Mouse (Mus musculus) NIH3T3 (cell line): ENCODE data around the gene Unc13c.

Experiments used
- DNase-seq: peaks from one replicate; pipeline ENCODE4 v3.0.0-alpha.2; 2012; ENCODE audit warnings: low read depth

Gene Unc13c

DNA sequence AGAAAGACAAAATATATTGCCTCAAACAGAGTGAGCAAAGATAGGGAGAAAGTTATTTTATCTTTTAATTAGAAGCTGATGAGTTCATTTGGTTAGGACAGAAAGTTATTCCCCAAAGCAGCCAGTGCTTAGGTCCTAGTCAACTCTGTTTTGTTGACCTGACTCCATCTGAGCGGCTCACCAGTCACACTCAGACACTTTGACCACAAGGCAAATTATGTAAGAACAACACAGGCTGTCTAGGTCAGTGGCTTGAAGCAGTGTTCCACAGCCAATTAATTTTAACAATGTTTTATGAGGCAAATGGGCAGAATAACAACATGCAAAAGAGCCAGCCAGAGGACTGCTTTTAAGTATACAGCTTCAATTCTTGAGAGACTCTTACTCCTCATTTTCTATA is 343.6 kb downstream of the Unc13c start:
- DNase-seq: no peak

DNA sequence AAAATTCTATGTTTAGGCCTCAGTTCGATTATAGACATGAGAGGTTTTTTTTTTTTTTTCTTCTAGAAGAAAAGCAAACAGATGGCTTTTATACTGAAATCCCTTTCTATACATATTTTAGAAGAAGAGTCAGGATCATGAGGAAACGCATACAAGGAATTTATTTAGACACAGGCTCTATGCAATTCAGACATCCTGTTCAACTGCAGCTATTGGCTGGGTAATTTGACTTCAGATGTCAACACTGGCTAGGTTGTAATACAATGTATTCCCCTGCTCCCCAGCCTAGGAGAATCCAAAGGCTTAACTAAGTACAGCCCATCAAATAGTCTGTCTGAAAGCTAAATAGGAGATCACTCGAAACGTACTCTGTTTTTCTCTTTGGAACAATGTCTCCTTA is 355.9 kb downstream of the Unc13c start:
- DNase-seq: no peak

DNA sequence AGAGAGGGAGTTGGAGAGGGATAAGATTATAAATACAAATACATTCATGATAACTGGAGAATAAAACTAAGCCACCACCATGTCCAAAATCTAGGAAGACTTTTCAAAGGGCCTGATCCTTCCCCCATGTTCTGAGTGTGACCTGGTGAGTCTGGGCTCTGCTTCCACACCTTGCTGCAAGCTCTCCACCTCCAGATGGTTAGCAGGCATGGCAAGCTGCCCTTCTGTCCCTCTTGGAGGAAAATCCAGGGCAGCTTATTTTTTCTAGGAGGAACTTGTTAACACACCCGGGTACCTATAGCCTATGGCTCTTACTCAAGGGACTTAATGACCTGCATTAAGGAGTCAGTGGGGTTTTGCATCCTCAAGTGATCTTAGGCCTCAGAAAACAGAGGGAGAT is 364.8 kb downstream of the Unc13c start:
- DNase-seq: no peak

DNA sequence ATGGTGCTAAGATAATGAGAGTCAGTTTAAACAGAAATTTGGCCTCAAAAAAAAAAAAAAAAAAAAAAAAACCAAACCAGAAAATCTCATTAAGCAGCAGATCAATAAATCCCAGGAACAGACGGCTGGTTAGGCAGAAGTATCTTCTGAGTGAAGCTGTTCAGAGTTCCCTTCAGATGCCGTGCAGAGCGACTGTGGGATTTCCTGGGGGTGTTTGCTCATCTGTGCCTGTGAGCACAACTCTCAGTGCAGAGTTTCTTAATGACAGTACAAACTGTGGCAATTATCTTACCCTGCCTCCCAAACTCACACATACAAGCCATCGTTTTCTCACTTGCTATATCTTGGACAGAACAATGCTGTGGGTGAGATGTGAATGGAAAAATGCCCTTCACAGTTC is 403.2 kb downstream of the Unc13c start:
- DNase-seq: no peak

DNA sequence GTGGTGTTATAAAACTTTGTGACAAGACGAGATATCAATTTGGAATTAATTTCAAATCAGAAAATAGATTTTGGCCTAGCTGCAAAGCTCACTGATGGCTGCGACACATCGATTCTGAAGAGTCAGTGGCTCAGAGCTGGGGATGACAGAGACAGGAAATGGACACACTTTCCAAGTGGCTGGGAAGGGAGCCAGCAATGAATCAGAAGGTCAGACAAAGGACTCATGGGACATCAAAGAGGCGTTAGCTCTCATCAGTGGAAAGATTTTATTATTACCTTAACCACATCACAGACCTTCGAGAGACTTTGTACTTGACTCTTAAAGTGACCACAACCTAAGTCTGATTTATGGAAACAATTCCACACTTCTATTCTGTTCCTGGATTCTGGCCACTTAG is 408.7 kb downstream of the Unc13c start:
- peak; percentile 32 for DNase-seq

DNA sequence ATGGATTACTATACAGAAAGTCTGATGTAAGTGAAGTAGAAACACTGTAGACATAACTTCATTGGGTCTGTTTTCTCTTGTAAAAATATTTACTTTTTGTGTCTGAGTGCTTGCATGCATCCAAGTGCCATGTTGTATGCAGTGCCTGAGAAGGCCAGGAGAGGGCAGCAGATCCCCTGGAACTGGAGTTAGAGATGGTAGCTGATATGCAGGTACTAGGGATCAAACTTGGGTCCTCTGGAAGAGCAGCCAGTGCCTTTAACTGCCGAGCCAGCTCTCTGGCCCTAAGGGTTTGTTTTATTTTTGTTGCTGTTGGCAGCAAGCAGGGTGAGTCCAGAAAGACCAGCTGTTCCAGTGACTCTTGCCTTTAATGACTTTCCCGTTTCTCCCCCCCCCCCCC is 411.0 kb downstream of the Unc13c start:
- peak; percentile 57 for DNase-seq

DNA sequence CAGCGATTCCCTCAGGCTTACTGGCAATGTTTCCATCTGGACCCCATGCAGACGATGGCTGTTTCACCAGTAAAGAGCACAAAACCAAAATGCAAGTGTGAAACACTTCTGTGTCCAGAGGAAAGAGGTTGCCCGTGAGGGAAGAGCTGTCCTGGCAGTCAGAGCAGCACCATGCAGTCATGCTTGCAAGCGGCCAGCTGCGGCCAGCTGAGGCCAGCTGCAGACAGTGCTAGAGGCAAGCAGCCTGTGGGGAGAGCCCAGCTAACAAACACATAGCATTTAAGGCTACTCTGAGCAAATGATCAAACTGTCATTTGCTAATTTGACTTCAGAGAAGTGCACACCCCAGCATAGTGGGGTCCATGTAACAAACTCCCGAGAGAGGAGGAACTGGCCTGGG is 413.4 kb downstream of the Unc13c start:
- DNase-seq: peak; percentile 4

DNA sequence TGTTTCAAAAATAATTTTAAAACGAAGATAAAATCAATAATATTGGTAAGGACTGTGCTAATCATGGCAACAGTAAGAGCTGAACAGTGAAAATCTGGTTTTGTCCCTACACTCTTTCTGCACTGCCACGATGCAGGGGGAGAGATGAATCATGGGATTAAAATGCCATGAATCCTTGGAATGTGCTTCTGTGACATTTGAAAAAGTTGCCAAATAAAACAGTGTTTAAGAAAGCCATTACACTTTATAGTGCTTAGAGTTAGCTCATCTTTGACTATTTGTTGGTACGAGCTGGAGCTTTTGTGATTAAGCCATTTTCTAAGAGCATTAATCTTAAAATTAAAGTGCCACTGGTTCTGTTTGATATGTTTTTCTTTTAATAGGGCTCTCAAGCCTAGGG is 496.2 kb downstream of the Unc13c start:
- DNase-seq: peak; percentile 24

DNA sequence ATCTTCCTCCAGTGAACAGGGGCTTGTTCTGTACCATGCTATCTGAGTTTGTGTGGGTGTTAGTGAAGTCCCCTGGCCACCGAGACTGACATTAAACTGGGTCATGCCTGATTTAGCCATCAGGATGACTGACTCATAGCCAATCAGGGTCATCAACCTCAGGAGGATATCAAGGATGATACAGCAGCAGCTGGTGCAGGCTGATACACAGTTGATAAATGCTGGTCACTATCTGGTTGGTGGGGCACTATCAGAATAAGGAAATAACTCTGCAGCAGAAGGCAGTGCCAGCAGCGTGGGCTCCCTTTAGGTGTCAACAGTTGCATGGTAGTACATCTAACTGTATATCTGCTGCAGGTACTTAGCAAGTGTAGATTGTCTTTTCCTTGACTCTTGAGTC is 506.7 kb downstream of the Unc13c start:
- DNase-seq: no peak

DNA sequence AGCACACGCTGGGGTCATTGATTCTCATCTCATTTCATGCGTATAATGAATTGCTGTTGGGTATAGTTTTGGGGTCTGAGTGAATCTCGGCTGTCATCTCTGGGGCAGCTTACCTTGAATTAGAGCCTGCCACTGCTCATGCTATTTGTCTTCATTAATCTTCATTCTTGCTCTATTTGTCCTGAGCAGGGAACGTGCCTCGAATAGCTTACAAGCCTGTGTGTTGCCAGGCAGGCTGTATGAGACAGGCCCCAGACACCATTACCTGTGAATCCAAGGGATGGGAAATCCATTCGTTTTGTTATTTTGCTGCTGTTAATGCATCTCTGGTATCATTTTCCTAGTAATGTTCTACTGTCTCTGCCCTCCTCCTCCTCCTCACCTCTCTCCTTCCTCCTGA is 518.8 kb downstream of the Unc13c start:
- DNase-seq: no peak

DNA sequence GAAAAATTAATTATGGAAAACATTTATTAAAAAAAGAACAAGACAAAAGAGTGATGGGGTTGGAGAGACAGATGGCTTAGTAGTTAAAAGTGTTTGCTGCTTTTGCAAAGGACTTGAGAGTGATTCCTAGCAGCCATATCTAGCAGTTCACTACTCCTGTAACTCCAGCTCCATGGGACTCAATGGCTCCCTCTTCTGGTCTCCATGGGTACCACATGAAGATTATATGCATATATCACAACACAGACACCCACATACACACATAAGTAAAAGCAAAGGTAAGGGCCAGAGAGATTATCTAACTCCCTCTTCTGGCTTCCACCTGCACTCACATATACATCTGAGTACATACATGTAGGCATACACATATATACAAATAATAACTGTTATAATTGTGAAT is 519.5 kb downstream of the Unc13c start:
- no peak for DNase-seq

DNA sequence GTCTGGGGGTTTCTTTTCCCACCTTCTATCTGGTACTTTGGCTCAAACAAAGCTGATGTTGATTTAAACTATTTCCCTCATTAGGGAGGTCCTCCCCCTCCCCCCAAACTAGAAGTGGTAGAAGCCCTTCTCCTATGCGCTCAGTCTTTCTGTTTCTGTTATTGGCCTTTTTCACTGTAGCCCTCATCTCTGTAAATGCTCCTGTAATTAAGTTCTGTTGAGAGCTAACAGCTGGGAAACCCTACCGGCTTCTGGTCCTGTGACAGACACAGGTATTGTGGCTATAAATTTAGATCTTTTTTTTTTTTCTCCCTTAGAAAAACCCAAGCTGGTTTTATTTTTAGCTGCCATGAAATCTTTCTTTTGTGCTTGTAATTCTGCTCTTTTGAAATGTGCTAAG is 536.8 kb downstream of the Unc13c start:
- no peak for DNase-seq
